Mouse (Mus musculus) T-helper 2 cell (primary cell): ENCODE data around the gene Ptpre.

Source experiments
- in situ Hi-C: fragments of 300-600 bp; cut with MboI, MseI; formaldehyde crosslinking; loops from one replicate; pipeline ENCODE4 v1.15.1; 2025; ENCODE audit warnings: high pct_unique_total_duplicates

Gene Ptpre

GRCm38 (mm10) chr7:135639361-135639760, 102.1 kb downstream of the Ptpre start:
- in situ Hi-C loops: loop anchor here (5.0 to 10.0 kb wide), 2 partner anchors 102 to 235 kb away; partner anchors contain the start of gene Ptpre

GRCm38 (mm10) chr7:135641698-135642507, 104.6 kb downstream of the Ptpre start:
- in situ Hi-C loops: no loop called here

GRCm38 (mm10) chr7:135644452-135644851, 107.2 kb downstream of the Ptpre start:
- in situ Hi-C loops: no loop called here

- in situ Hi-C loops: no loop called here
Observed at GRCm38 (mm10) chr7:135646976-135647375, 109.7 kb downstream of the Ptpre start.

- in situ Hi-C loops: no loop called here
Observed at GRCm38 (mm10) chr7:135648821-135649220, 111.5 kb downstream of the Ptpre start.

GRCm38 (mm10) chr7:135649306-135649705, 112.0 kb downstream of the Ptpre start:
- in situ Hi-C loops: no loop called here

GRCm38 (mm10) chr7:135650061-135650460, 112.8 kb downstream of the Ptpre start:
- in situ Hi-C loops: no loop called here

DNA sequence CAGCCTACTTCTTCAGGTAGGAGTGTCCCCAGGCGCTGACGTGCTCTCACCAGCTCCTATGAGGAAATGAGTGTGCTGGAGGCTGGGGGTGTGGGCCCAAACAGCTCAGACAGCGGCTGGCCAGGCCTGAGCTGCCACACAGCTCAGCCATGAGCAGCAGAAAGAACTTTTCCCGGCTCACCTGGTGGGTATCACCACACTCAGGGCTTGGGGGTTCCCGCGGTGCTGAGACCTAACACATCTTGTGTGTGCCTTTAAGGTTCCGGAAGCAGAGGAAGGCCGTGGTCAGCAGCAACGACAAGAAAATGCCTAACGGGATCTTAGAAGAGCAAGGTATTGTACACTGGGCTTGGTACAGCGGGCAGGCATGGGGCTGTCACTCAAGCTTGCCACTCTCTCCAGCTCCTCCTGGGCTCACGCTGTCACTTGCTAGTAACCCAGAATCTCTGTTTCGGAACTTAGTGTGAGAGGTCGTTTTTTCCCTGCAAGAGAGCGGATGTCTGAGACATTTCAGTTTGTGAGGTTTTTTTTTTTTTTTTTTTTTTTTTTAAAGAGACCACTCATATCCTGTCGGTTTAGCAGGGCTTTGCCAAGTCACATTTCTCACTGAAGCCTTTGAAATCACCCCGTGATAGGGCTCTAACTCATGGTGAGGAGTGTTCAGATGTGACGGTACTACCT, 114.7 kb downstream of the Ptpre start:
- in situ Hi-C loops: no loop called here

- in situ Hi-C loops: no loop called here
Observed at GRCm38 (mm10) chr7:135652781-135653180, 115.5 kb downstream of the Ptpre start.

- in situ Hi-C loops: no loop called here
Observed at GRCm38 (mm10) chr7:135653601-135654000, 116.3 kb downstream of the Ptpre start.

GRCm38 (mm10) chr7:135654288-135654687, 117.0 kb downstream of the Ptpre start:
- in situ Hi-C loops: no loop called here

GRCm38 (mm10) chr7:135655113-135655512, 117.8 kb downstream of the Ptpre start:
- in situ Hi-C loops: no loop called here

DNA sequence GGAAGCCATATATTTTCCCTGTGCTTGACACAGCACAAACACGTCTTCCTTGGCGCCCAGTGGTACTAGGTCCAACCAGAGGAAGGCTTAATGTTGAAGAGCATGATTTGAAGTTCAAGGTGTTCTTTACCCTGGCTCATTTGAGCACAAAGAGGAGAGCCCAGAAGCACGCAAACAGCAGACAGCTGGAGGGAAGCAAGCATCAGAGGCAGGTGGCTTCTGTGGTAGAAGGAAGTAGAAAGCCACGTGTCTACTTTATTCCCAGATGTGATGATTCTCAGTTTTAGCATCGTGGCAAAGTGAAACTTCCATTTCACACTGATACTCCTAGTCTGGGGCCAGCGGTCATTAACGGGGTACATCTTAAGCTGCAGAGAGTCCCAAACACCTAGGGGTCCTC, 120.9 kb downstream of the Ptpre start:
- in situ Hi-C loops: no loop called here

DNA sequence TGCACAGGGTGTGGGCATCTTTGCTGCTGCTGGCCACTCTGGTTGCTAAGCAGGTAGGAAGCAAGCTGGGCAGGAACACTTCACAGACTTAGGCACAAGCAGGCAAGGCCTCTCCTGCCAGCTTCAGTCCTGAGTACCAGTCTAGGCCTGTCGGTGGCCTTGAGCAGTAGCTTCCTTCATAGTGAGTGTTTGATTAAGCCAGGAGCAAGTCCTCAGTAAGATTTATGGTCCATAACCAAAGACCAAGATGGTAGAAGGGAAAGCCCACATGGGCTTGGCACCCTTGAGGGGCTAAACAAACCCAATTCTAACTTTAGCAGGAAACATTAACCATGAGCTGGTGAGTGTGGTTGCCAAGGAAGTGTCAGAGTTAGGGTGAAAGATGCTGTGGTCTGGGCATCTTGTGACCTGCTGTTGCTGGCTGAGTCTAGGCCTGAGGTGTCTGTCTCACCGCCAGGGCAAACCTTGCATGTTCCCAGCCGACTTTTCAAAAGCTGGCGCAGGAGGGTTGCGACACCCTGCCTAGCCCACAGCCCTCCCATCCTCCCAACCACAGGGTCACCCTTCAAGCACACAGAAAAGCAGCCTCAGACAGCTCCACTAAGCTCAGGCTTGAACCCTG, 122.1 kb downstream of the Ptpre start:
- in situ Hi-C loops: no loop called here

- in situ Hi-C loops: no loop called here
Observed at GRCm38 (mm10) chr7:135660314-135660713, 123.0 kb downstream of the Ptpre start.

DNA sequence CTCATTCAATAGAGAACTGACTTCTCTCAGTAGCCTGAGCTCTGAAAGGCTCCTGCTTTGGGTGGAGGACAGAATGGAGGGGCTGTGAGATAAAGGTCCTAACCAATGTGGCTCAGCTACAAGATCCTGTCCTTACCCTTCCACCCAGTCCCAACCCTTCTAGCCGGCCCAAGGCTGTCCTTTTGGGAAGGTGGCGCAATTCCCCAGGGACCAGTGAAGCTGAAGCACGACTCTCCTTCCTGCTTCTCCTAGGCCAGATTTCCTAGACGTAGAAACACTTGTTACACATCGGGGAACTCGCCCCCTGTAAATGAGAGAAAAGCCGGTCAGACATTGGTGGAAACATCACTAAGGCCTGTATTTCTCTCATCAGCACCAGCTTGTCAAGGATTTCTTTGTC, 126.9 kb downstream of the Ptpre start:
- in situ Hi-C loops: no loop called here

- in situ Hi-C loops: no loop called here
Observed at GRCm38 (mm10) chr7:135666314-135666713, 129.0 kb downstream of the Ptpre start.

DNA sequence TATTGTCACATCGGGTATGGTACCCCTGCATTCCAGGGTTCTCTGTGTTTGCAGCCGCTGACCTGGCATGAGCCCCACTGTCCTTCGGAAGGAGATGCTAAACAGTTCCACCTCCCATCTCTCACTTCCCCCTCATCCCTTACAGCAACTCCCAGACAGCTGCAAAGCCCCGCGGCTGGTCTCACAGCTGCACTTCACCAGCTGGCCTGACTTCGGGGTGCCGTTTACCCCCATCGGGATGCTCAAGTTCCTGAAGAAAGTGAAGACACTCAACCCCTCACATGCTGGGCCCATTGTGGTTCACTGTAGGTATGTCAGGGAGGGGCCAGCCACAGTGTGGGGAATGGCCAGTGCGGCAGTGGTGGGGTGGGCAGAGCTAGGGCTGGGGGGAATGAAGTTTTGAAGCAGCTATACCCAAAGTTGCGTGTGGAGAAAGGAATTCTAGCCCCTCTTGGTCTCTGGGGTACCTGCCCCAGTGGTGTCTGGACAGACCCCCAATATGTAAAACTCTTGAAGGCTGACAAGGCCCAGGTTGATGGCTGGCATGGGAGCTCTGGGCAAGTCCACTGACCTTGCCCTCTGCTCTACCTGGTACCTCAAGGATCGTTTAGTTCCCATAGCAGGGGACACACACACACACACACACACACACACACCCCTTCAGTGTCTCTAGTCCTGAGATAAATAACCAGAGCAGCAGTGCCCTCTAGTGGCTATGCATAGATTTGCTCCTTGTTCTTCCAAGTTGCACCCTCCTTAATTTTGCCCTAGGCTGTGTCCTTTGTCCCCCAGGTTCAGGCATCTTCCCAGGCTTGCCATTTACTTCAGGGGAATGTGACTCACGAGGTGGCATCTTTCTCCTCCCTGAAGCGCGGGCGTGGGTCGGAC, 131.8 kb downstream of the Ptpre start:
- in situ Hi-C loops: no loop called here

DNA sequence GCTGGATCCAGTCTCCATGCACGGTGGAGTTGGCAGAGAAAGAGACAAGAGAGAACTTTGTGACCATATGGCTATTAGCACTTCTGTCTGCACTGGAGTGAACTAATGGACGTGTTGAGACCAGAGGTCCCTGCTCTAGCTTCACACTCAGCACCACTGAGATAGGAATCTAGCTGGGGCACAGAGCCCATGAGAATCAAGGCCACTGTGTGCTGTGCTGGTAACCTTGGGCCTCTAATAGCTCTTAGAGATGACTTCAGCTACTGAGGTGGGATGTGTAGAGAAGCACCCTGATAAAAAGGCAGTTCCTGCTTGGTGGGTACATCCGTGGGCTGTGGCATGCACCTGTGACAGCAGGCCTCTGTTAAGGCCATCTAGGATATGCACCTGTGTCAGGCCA, 136.3 kb downstream of the Ptpre start:
- in situ Hi-C loops: no loop called here

- in situ Hi-C loops: no loop called here
Observed at GRCm38 (mm10) chr7:135676722-135677121, 139.4 kb downstream of the Ptpre start.

- in situ Hi-C loops: loop anchor here (10.0 kb wide), 1 partner anchor 464 kb away; no protein-coding TSS in a partner anchor
Observed at GRCm38 (mm10) chr7:135680334-135680733, 143.1 kb downstream of the Ptpre start.
